Mouse (Mus musculus) gastrocnemius, adult 2 months (tissue): ENCODE measurements around the gene Slc2a4. TPM values are rescaled to one million over a fixed set of nuclear protein-coding genes. Genes with fewer than 3 reads are reported as not detected.
A peak's percentile ranks its signal among the peaks of the same experiment; 100 is the strongest.
"Not testable (repeated sequence)": the region's sequence is repeated elsewhere in the genome, so short reads cannot be mapped to it uniquely, and the experiment has no call there.

Experiments used
- DNase-seq: peaks from one replicate; pipeline ENCODE4 v3.0.0; 2022
- H3K27ac ChIP-seq: fragments of 200-600 bp; 2 replicates; pipeline ENCODE4 v1.8.1; 2022; ENCODE audit warnings: mild to moderate bottlenecking
- H3K4me3 ChIP-seq: fragments of 200-600 bp; 2 replicates; pipeline ENCODE4 v1.8.1; 2022; ENCODE audit warnings: mild to moderate bottlenecking, moderate library complexity
- CTCF ChIP-seq: fragments of 200-600 bp; IDR thresholded peaks from 2 replicates; pipeline ENCODE4 v1.8.1; 2022; ENCODE audit warnings: antibody characterized with exemption, mild to moderate bottlenecking, moderate library complexity
- intact Hi-C: fragments of 180-260 bp; cut with DNase I; formaldehyde crosslinking; loops from one replicate; pipeline ENCODE4 v1.15.1; 2025
- total RNA-seq, 2 experiments: library from RNA; stranded (reverse); gene quantifications; 2 replicates each; pipeline ENCODE4 v1.2.3; 2021

Gene Slc2a4
- total RNA-seq, 2 experiments from 2014 or later, result 494 to 503 TPM

DNA sequence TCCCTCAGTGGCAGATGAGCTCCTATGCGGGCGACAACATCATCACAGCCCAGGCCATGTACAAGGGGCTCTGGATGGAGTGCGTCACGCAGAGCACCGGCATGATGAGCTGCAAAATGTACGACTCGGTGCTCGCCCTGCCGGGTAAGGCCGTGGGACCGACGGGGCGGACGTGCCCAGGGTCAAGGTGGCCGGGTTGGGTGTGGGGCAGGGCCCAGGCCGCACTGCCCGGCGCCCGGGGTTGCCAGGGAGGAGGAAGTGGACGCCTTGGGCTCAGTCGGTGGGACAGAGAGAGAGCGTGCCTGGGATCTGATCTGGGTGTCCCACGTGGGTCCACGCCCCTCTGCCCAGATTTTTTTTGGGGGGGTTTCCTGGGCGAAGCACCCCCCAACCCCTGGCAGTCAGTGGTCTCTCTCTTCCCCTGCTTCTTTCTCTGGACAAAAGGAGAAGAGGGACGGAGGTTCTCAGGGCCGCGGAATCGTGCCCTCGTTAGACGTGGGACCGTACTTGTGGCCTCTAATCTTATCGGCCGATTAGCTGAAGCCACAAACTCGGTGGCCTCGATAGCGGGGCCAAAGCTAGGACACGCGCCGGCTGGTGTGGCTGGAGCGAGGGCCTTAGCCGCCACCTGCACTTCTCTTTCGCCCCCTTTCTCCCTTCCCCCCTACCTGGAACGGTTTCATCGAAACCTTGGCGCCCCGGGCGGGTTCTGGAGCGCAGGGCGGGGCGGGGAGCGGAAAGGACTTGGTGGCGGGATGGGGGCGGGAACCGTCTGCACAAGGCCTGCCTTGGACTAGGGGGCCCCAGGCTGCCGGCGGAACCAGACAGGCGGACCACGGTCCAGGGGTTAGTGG lies 18.2 kb upstream of the Slc2a4 start:
- Histone ChIP-seq H3K4me3 (peak overlapping the region; percentile 71), H3K27ac (no peak overlapping the region)
- intact Hi-C loops, result no loop called here
- TF ChIP-seq CTCF, result no peak
- peak; percentile 53 for DNase-seq

DNA sequence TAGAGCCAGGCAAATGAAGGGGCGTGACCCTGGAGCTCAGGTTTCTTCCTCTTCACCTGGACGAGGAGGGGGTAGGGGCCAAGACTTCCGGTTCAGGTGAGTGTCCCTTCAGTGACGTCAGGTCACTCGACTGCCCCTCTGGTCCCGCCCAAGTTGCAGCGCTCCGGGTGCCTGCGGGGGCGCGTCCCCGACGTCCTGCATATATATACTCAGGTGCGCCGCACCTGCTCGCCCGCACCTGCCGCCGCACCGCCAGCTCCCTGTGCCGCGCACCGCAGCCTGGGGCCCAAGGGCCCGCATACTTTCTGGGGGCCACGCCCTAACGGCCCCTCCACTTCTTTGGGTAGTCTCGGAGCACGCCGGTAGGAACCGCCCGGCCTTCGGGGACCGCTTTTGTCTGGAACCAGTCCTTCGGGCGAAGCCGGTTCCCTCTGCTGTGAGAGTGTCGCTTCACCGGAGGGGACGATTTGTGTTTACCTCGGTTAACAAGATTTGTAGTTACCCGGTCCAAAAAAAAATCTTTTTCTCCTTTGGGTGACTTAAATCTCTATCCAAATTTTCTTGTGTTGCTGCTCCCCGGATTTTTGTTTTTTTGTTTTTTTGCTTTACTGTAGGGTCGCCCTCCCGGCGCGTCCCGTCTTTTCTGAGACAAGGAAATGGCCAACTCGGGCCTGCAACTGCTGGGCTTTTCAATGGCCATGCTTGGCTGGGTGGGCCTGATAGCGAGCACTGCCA lies 17.4 kb upstream of the Slc2a4 start:
- no peak for DNase-seq
- intact Hi-C loops, result no loop called here
- H3K27ac ChIP-seq, result no peak overlapping the region
- TF ChIP-seq CTCF, result no peak
- peak overlapping the region; percentile 40 for H3K4me3 ChIP-seq

DNA sequence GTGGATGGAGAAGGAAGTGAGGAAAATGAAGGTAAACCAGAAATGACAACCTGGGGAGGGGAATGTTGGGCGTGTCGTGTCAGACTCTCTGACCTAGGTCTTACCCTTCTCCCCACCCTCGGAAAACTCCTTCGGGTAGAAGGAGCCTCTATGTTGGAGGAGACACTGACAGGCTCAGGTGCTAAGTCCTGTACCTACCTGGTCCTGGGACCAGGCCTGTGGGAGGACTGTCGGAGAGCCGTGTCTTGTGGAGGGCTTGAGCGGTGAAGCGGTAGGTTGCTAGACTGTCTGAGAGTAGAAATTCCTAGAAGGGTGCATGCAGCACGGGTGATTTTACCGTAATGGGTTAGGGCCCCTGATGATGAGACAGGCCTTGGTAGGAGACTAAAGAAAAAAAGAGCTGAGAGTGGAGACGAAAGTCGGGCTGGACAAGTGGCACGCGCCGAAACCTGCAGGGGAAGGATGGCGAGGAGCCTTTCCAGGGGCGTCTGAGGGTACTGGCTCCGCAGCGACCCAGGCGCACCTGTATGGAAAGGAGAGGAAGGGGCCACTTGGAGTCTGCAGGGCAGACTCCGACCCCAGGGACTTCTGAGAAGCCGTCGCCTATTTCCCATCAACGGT lies 16.8 kb upstream of the Slc2a4 start, which contains the start of gene Cldn7:
Gene Cldn7, plus strand, starts transcription at position 130 of the 621 bp plus-strand sequence.
- no peak for DNase-seq
- H3K4me3 ChIP-seq, result peak within 1 kb of the TSS; percentile 40
- no peak for TF ChIP-seq CTCF
- H3K27ac ChIP-seq, result no peak within 1 kb of the TSS
- intact Hi-C loops, result no loop called here

DNA sequence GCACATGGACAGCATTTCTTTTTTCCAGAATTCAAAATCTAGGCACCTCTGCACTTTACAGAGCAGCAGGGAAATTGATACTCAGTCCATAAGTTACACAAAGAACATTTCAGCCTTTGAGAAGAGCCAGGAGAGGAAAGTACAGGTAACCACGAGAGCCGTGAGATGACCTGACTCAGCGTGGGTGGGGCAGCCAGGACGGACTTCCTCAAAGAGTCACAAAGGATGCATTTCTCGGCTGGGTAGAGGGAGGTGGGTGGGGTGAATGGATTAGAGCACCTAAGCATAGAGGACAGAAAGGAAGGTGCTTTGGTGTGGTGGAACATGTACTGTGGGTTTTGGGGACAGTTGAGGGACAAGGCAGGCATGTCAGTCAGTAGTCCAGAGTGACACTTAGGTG lies 13.9 kb upstream of the Slc2a4 start:
- intact Hi-C loops, result no loop called here
- Histone ChIP-seq H3K4me3 (no peak overlapping the region), H3K27ac (no peak overlapping the region)
- DNase-seq, result no peak
- TF ChIP-seq CTCF, result no peak

DNA sequence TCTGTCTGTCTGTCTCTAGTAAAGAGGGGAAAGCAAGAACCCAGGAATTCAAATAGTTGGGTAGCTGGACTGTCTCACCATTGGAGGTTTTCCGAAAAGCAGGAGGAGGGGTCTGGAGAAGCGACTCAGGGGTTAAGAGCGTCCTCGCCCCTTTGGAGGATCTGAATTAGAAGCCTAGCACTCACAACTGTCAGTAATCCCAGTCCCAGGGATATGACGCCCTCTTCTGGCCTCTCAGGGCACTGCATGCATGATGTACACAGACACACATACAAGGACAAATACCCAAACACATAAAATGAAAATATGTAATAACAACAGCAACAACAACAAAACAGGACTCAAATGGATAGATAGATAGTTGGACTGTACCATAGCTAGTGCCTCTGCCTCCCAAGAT lies 12.6 kb upstream of the Slc2a4 start:
- peak; percentile 47 for TF ChIP-seq CTCF
- Histone ChIP-seq H3K4me3 (no peak overlapping the region), H3K27ac (no peak overlapping the region)
- intact Hi-C loops, result no loop called here
- no peak for DNase-seq

DNA sequence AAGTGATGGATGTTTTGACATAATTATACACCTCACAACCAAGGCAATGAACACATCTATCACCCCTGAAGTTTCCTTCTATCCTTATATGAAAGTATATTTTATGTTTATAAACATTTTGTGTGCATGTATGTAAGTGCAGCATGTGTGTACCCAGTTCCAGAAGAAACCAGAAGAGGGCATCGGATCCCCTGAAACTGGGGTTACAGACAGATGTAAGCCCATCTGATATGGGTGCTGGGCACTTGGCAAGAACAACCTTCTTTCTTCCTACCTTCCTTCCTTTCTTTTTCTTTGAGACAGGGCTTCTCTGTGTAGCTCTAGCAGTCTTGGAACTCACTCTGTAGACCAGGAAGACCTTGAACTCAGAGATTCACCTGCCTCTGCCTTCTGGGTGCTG lies 8.2 kb upstream of the Slc2a4 start:
- no peak for DNase-seq
- H3K27ac ChIP-seq, result no peak overlapping the region
- TF ChIP-seq CTCF, result peak; percentile 29; the same call in 1 of the 2 replicates
- intact Hi-C loops, result no loop called here
- H3K4me3 ChIP-seq, result no peak overlapping the region

DNA sequence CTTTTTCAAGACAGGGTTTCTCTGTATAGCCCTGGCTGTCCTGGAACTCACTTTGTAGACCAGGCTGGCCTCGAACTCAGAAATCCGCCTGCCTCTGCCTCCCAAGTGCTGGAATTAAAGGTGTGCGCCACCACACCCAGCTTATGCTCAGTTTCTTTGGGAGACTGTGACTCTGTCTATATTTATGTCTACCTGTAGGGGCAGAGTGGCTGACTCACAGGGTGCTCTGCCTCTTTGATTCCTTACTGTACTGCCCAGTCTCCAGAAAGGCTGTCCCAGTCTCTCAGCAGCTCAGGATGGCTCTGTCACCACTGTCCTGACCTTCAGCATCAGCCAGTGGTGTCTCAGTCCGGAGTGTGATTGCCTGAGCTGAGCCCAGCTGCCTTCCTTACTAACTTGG lies 7.6 kb upstream of the Slc2a4 start:
- H3K27ac ChIP-seq, result peak overlapping the region; percentile 12; the same call in 1 of the 2 replicates
- intact Hi-C loops, H3K4me3 ChIP-seq, DNase-seq: not testable (repeated sequence)

DNA sequence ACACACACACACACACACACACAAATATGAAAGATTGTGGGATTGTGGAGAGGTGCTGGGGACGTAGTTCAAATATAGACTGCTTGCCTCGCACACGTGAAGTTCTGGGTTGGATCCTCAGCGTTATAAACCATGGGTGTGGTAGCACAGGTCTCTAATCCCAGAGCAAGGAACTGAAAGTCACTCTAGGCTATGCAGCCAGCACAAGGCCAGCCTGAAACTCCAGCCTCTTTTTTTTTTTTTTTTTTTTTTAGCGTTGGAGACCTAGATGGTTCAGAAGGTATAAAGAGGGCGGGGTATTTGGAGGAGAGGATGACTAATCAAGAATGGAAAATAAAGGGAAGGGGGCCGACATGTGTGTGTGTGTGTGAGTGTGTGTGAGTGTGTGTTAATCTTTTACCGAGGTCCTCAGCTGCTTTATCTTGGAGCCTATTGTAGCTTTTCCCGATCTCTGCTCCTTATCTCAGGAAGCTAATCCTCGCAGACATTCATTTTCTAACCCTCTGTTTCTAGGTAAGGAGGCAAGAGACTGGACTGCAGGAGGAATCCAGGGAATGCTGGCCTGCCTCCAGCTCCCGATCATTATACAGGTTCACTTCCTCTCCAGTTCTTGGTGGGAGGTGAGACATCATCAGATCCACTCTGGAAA lies 5.4 kb upstream of the Slc2a4 start:
- no peak for DNase-seq
- H3K4me3 ChIP-seq, result no peak overlapping the region
- intact Hi-C loops, result no loop called here
- no peak for TF ChIP-seq CTCF
- H3K27ac ChIP-seq, result no peak overlapping the region

DNA sequence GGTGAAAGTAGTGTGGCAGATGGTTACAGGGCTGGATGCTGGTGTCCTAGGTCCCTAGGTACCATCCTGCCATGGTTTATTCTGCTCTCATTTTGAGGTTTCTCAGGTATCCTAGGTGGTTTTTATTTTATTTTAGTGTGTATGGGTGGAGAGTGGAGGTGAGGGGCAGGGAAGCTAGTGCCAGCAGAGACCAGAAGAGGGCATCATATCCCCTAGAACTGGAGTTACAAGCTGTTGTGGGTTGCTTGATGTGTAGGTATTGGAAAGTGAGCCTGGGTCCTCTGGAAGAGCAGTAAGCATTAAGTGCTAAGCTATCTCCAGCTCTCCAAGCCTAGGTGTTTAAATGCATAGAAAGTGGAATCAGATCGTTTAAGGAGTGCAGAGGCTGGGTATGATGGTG lies 4.3 kb upstream of the Slc2a4 start:
- intact Hi-C loops, result no loop called here
- Histone ChIP-seq H3K27ac (no peak overlapping the region), H3K4me3 (no peak overlapping the region)
- TF ChIP-seq CTCF, result peak; percentile 23; the same call in 1 of the 2 replicates
- DNase-seq, result no peak

DNA sequence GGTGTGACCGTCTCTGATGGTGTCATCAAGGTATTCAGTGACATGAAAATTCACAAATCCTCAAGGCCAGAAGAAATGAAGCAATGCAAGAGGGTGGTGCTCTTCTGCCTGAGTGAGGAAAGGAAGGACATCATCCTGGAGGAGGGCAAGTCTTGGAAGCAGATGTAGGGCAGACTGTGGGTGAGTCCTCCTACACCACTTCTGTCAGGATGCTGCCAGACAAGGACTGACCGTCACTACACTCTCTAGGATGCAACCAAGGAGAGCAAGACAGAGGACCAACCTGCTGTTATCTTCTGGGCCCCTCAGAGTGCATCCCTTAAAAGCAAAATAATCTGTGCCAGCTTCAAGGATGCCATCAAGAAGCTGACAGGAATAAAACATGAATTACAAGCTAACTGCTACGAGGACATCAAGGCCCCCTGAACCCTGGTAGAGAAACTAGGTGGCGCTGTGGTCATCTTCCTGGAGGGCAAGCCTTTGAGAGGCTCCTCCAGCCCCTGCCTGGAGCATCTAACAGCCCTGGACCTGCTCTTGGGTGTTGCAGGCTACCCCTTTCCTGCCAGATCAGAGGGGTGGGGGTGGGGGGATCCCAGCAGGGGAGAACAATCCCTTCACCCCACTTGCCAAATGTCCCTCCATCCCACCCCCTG lies 2.9 kb upstream of the Slc2a4 start:
- intact Hi-C loops, result loop anchor here (2.0 kb wide), 1 partner anchor 28 kb away; no protein-coding TSS in a partner anchor
- no peak overlapping the region for H3K4me3 ChIP-seq
- TF ChIP-seq CTCF, result peak; percentile 49
- H3K27ac ChIP-seq, result no peak overlapping the region
- DNase-seq, result peak; percentile 51

DNA sequence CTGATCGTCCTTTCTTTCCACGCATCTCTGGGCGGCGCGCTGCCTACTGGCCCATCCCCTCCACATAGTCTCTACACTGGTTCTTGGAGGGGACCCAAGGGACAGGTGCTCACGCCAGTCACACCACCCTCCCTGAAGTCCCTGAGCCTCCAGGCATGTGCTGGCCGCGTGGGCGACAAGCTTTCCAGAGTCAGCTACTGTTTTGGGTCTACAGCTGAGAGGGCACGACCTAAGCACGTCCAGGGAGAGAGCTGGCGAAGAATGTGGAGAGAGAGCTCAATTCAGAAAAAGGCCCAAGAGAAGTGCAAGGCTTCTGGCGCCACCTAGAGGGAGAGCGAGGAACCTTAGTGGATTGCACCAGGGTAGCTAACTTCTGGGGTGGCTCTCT lies 769 bp upstream of the Slc2a4 start:
- peak; percentile 93 for DNase-seq
- Histone ChIP-seq H3K4me3 (peak overlapping the region; percentile 88), H3K27ac (peak overlapping the region; percentile 94)
- intact Hi-C loops, result loop anchor here (1.0 kb wide), 1 partner anchor 14 kb away; no protein-coding TSS in a partner anchor
- TF ChIP-seq CTCF, result peak; percentile 98
